Mouse (Mus musculus) spleen, adult 2 months (tissue): ENCODE data around the gene Zfp638. TPM values are rescaled to one million over a fixed set of nuclear protein-coding genes. Genes with fewer than 3 reads are reported as not detected.

ENCODE experiments used
- DNase-seq, 2 experiments: peaks; one replicate each; pipeline versions ENCODE4 v3.0.0 to v3.0.0-alpha.2; 2012 to 2021; ENCODE audit warnings: low spot score in 2 of 2, low read depth in 1 of 2
- H3K27ac ChIP-seq: fragments of 200-500 bp; 2 replicates; pipeline ENCODE4 v1.5.1; 2012; ENCODE audit warnings: low read length, inconsistent platforms; ENCODE audit not compliant: insufficient read depth
- H3K27me3 ChIP-seq: fragments of 200-500 bp; 2 replicates; pipeline ENCODE4 v1.6.1; 2012; ENCODE audit warnings: mild to moderate bottlenecking, moderate library complexity, low read length, inconsistent platforms; ENCODE audit not compliant: control insufficient read depth, insufficient read depth
- H3K36me3 ChIP-seq: fragments of 200-500 bp; 2 replicates; pipeline ENCODE4 v1.6.1; 2012; ENCODE audit warnings: mild to moderate bottlenecking, low read length, inconsistent platforms; ENCODE audit not compliant: control insufficient read depth, insufficient read depth
- H3K4me1 ChIP-seq: fragments of 200-500 bp; 2 replicates; pipeline ENCODE4 v1.6.1; 2011; ENCODE audit warnings: inconsistent platforms; ENCODE audit not compliant: control insufficient read depth, insufficient read depth, insufficient read length
- H3K4me3 ChIP-seq: fragments of 200-500 bp; 2 replicates; pipeline ENCODE4 v1.5.1; 2011; ENCODE audit warnings: mild to moderate bottlenecking, inconsistent platforms; ENCODE audit not compliant: insufficient read depth, insufficient read length; ENCODE audit errors: extremely low read depth
- CTCF ChIP-seq: fragments of 200-500 bp; IDR thresholded peaks from 2 replicates; pipeline ENCODE4 v1.5.1; 2011; ENCODE audit warnings: mild to moderate bottlenecking, inconsistent platforms; ENCODE audit not compliant: insufficient read depth, insufficient read length, insufficient replicate concordance; ENCODE audit errors: extremely low read depth
- POLR2A ChIP-seq: fragments of 200-500 bp; IDR thresholded peaks from 2 replicates; pipeline ENCODE4 v1.6.1; 2011; ENCODE audit warnings: low read depth, low read length, inconsistent platforms
- WGBS: fragments of 180-500 bp; shearing (Covaris S2); methylation state at CpG from one replicate; pipeline ENCODE4 v1.1.7; 2018; 5-methylcytosine and 5-hydroxymethylcytosine counted together
- polyA plus RNA-seq: library from polyadenylated mRNA; depleted of rRNA; stranded (reverse); fragments of >200 nt; gene quantifications from 2 replicates; pipeline ENCODE4 v1.2.3, GENCODE M21; 2012

Zfp638 gene
- polyA plus RNA-seq, 1 experiment, result 8.7 TPM

DNA sequence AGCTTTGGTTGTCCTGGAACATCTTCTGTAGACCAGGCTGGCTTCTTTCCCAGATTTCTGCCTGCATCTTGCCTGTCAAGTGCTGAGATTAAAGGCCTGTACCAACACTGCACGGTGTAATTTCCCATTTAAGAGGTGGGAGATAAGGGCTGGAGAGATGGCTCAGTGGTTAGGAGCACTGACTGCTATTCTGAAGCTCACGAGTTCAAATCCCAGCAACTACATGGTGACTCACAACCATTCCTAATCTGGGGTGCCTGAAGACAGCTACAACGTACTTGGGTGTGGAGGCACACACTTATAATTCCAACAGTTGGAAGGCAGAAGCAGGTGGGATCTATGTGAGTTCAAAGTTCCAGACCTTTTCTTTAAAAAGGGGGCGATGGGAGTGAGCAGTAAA is 46.8 kb downstream of the Zfp638 start:
- Histone ChIP-seq H3K4me3 (no peak overlapping the region), H3K27ac (no peak overlapping the region), H3K27me3 (no peaks in the 10 kb centered on the region), H3K4me1 (no peaks in the 10 kb centered on the region), H3K36me3 (no peaks in the 10 kb centered on the region)
- TF ChIP-seq CTCF, result no peak
- TF ChIP-seq POLR2A, result no peak
- DNase-seq, result no peak
- WGBS, result 39% methylated on average over 4 of the region's 4 CpGs

DNA sequence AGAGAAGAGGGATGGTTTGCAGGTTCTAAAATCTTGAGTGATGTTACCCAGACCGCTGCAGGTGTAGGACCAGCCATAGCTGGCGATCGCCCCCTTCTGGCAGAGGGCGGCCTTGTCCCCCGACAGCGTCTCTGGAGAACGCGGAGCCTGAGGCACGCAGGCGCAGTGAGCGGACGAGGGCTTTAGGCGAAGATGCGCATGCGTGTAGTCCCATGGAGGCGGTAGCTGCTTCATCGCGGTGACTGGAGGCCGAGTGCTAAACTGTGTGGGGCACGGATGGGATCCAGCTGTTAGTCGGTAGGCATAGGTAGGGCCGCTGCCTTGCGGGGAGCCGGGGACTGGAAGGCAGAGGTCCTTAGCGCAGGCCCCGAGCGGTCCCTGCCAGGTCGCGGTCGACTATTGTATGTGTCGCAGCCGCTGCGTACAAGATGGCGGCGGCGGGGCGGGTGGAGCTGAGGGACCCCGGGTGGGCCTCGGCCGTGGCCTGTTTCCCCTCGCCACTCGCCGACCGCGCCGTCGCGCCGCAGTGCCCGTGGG is 47.3 kb downstream of the Zfp638 start:
- H3K4me3 ChIP-seq, result peak overlapping the region; percentile 95
- peak; percentile 92 to 100 for DNase-seq
- no peaks in the 10 kb centered on the region for H3K27me3 ChIP-seq
- peak; percentile 99 for TF ChIP-seq CTCF
- TF ChIP-seq POLR2A, result peak; percentile 96
- no peaks in the 10 kb centered on the region for H3K4me1 ChIP-seq
- under 1% methylated on average over 50 of the region's 50 CpGs for WGBS
- H3K27ac ChIP-seq, result peak overlapping the region; percentile 95
- no peaks in the 10 kb centered on the region for H3K36me3 ChIP-seq

DNA sequence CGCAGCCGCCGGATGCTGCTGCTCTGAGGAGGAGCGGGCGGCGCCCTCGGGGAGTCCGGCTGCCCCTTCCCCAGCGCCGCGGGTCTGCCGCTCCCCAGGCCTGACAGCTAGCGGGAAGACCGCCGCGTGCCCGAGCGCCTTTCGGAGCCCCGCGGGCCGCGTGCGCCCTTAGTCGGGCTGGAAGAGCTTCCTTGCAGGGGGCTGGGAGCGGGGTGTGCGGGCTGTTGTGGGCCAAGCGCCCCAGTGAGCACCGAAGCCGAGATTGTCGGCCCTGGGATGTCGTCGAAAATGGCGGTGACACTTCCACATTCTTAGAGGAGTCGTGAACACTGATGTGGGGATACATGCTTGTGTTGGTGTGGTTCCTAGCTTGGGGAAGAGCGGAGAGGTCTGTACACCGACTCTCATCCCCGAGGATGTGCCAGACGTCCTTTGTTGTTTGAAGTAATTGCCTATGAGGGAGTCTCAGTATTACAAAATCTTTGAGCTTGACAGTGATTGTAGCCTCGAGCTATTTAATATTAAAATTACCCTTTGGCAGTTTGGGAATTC is 47.9 kb downstream of the Zfp638 start:
- no peak for DNase-seq
- TF ChIP-seq POLR2A (no peak), CTCF (no peak)
- under 1% methylated on average over 38 of the region's 40 CpGs for WGBS
- H3K27ac ChIP-seq, result peak overlapping the region; percentile 95
- H3K4me1 ChIP-seq, result no peaks in the 10 kb centered on the region
- no peaks in the 10 kb centered on the region for H3K36me3 ChIP-seq
- no peaks in the 10 kb centered on the region for H3K27me3 ChIP-seq
- H3K4me3 ChIP-seq, result peak overlapping the region; percentile 95

DNA sequence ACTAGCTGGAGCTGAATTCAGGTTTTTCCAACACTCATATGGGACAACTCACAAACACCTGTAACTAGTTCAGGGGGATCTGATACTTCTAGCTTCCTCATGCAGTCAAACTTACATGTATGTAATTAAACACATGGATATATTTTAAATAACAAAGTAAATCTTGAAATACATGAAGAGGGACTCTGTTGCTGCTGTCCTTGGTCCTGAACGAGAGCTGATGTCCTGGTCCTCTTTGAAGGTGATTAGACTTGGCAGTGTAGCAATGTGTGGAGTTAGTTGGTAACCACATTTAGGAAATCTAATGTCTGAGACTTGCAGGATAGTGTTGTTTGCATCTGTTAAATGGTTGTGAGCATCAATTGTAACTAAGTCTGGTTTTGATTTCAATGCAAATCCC is 60.5 kb downstream of the Zfp638 start:
- Histone ChIP-seq H3K27me3 (no peaks in the 10 kb centered on the region), H3K4me1 (no peaks in the 10 kb centered on the region; the same call in 1 of the 2 replicates), H3K36me3 (peaks cover 4% of the 10 kb centered on the region), H3K4me3 (no peak overlapping the region), H3K27ac (no peak overlapping the region)
- 89% methylated on average over 1 of the region's 1 CpGs for WGBS
- TF ChIP-seq CTCF (no peak), POLR2A (no peak)
- DNase-seq, result peak in 1 of 2 experiments; percentile 33

DNA sequence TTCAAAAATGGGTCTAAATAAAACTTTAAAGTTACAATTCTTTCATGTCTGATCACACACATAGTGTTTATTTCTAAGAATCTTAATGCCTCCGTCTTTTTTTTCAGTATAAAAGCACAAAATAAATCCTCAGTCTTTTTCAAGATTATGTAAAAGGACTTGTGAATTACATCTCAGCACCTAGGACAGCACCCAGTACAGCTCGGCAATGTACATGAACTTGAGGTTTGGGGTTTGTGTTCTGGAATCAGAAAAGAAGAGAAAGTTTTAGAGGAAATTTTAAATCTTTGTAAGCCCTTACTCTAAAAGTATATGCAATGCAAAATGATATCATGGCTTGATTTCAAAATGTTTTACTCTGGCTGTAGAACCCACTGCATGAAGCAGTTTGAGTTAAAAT is 61.3 kb downstream of the Zfp638 start:
- no peaks in the 10 kb centered on the region for H3K27me3 ChIP-seq
- no peak overlapping the region for H3K27ac ChIP-seq
- no peak for DNase-seq
- 69% methylated on average over 2 of the region's 2 CpGs for WGBS
- H3K4me3 ChIP-seq, result no peak overlapping the region
- peaks cover 4% of the 10 kb centered on the region for H3K36me3 ChIP-seq
- H3K4me1 ChIP-seq, result no peaks in the 10 kb centered on the region
- TF ChIP-seq CTCF (no peak), POLR2A (no peak)

DNA sequence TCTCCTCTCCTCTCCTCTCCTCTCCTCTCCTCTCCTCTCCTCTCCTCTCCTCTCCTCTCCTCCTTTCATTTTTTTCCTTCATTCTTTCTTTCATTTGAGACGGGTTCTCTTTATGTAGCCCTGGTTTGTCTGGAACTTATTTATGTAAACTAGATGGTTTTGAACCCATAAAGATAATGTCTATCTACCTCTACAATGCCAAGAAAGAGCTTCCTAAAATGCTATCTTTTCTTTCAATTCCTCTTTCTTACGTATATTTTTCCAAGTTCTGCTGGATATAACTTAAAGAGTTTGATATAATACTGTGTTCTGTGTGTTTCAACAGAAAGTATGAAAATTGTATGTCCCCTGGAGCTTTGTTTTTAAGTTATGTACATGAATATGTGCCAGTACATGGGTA is 72.6 kb downstream of the Zfp638 start:
- H3K36me3 ChIP-seq, result peaks cover 7% of the 10 kb centered on the region
- WGBS, result 87% methylated on average over 2 of the region's 2 CpGs
- no peak overlapping the region for H3K4me3 ChIP-seq
- no peaks in the 10 kb centered on the region for H3K4me1 ChIP-seq
- H3K27ac ChIP-seq, result no peak overlapping the region
- no peak for TF ChIP-seq POLR2A
- no peak for TF ChIP-seq CTCF
- H3K27me3 ChIP-seq, result no peaks in the 10 kb centered on the region
- DNase-seq, result no peak

DNA sequence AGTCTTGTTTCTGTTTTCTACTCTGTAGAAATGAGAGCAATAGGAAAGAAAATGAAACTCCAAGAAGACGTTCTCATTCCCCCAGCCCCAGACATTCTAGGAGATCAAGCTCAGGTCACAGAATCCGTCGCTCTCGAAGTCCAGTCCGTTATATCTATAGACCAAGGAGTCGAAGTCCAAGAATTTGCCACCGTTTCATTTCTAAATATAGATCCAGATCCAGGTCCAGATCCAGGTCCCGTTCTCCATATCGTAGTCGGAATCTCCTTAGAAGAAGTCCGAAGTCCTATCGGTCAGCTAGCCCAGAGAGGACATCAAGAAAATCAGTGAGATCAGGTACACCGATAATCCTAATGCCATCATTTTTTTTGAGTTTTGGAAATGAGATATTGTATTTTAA is 75.9 kb downstream of the Zfp638 start:
- DNase-seq, result no peak
- H3K4me3 ChIP-seq, result no peak overlapping the region
- no peak overlapping the region for H3K27ac ChIP-seq
- no peaks in the 10 kb centered on the region for H3K4me1 ChIP-seq
- H3K36me3 ChIP-seq, result peaks cover 16% of the 10 kb centered on the region
- no peak for TF ChIP-seq CTCF
- no peak for TF ChIP-seq POLR2A
- no peaks in the 10 kb centered on the region for H3K27me3 ChIP-seq
- 95% methylated on average over 13 of the region's 13 CpGs for WGBS
